Comparison of ENCODE assay signal across 25 mouse cellular contexts in genomic region chr7:12933615-12934140, GRCm38 (mm10).
"Had no signal": no experiment of that assay in that cellular context is flagged by ENCODE, and none has a peak within 500 bp of the region (broad histone marks: within the 10 kb centered on the region; RNA-seq: fewer than 3 reads in every experiment).

No protein-coding gene starts in this region.

- H3K9me3 ChIP-seq: heart, embryonic 10.5 days; heart, embryonic 12.5 days; hindbrain, embryonic 12.5 days; intestine, embryonic 15.5 days; limb, embryonic 10.5 days had no signal

- H3K27ac ChIP-seq: gastrocnemius, adult 2 months; heart, embryonic 10.5 days; hindbrain, embryonic 12.5 days; hindbrain, embryonic 14.5 days; intestine, embryonic 15.5 days; layer of hippocampus, adult 2 months; left cerebral cortex, adult 2 months; limb, embryonic 10.5 days; limb, embryonic 12.5 days had no signal

- H3K4me1 ChIP-seq: heart, embryonic 12.5 days; hindbrain, embryonic 12.5 days; intestine, embryonic 15.5 days; limb, embryonic 10.5 days; limb, embryonic 12.5 days had no signal

- ATAC-seq: hindbrain, embryonic 16.5 days; inflammation-experienced regulatory T-cells, adult 6 months; intestine, embryonic 15.5 days; intestine, postnatal 0 days had no signal

- H3K4me3 ChIP-seq: gastrocnemius, adult 2 months; heart, embryonic 10.5 days; heart, embryonic 12.5 days; hindbrain, embryonic 12.5 days; intestine, embryonic 15.5 days; layer of hippocampus, adult 2 months; left cerebral cortex, adult 2 months; limb, embryonic 10.5 days; limb, embryonic 12.5 days had no signal

- DNase-seq: gastrocnemius, adult 2 months; gastrocnemius, postnatal 10 days; gastrocnemius, postnatal 25 days; heart, adult 18-20 months; heart, postnatal 10 days; heart, postnatal 4 days; kidney, adult 18-20 months; kidney, adult 8-10 months; kidney, postnatal 10 days; kidney, postnatal 25 days; kidney, postnatal 4 days; liver had no signal

- H3K9ac ChIP-seq: heart, embryonic 12.5 days; hindbrain, embryonic 12.5 days; hindbrain, embryonic 14.5 days; intestine, embryonic 15.5 days; limb, embryonic 12.5 days had no signal

- H3K27me3 ChIP-seq: intestine, embryonic 15.5 days had no signal

- H3K4me2 ChIP-seq: heart, embryonic 12.5 days; hindbrain, embryonic 12.5 days; hindbrain, embryonic 14.5 days; intestine, embryonic 15.5 days; limb, embryonic 12.5 days; liver, embryonic 11.5 days had no signal

- H3K36me3 ChIP-seq: heart, embryonic 12.5 days; hindbrain, embryonic 12.5 days; intestine, embryonic 15.5 days; limb, embryonic 12.5 days had no signal
